Mouse (Mus musculus): Measurements from ENCODE around the gene Nacad. TPM values are rescaled to one million over a fixed set of nuclear protein-coding genes. Genes with fewer than 3 reads are reported as not detected.
A peak's percentile ranks its signal among the peaks of the same experiment; 100 is the strongest.

The Nacad gene
- polyA plus RNA-seq, 1 experiment = 54.1 TPM

DNA sequence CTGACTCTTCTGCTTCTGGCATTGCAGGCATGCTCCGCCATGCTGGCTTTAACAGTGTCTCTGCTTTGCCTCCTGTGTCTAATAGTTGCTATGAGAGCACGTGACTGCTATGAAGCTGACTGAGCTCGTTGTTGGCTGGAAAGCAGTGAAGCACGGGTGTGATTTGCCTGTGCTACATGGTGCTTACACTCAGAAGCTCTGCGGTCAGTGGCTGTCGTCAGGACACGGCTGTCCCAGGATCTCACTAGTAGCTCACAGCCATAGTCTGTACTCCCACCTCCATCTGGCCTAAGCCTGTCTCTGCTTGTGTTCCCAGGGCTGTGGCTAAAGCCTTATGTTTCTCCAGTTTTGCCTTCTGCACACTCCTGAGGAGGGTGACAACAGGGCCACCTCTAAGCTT, 17.6 kb downstream of the Nacad start:
- Histone ChIP-seq H3K4me3 (ENCODE audit: insufficient read depth, low read length) (no peak overlapping the region), H3K4me1 (ENCODE audit: control insufficient read depth, insufficient read depth, low read length) (no peaks in the 10 kb centered on the region), H3K27ac (ENCODE audit: insufficient read depth, low read length) (no peak overlapping the region)
- TF ChIP-seq POLR2A (IDR thresholded peaks at IDR 0.05; ENCODE audit: extremely low read depth, insufficient read depth, low read length) = no peak
- TF ChIP-seq CTCF (IDR thresholded peaks at IDR 0.05; ENCODE audit: extremely low read depth, insufficient read depth, low read length) = no peak

GRCm38 (mm10) chr11:6587249-6587940, 18.5 kb downstream of the Nacad start:
- TF ChIP-seq POLR2A (IDR thresholded peaks at IDR 0.05; ENCODE audit: extremely low read depth, insufficient read depth, low read length) (no peak), CTCF (IDR thresholded peaks at IDR 0.05; ENCODE audit: extremely low read depth, insufficient read depth, low read length) (no peak)
- Histone ChIP-seq H3K4me1 (ENCODE audit: control insufficient read depth, insufficient read depth, low read length) (no peaks in the 10 kb centered on the region), H3K27ac (ENCODE audit: insufficient read depth, low read length) (no peak overlapping the region), H3K4me3 (ENCODE audit: insufficient read depth, low read length) (no peak overlapping the region)

DNA sequence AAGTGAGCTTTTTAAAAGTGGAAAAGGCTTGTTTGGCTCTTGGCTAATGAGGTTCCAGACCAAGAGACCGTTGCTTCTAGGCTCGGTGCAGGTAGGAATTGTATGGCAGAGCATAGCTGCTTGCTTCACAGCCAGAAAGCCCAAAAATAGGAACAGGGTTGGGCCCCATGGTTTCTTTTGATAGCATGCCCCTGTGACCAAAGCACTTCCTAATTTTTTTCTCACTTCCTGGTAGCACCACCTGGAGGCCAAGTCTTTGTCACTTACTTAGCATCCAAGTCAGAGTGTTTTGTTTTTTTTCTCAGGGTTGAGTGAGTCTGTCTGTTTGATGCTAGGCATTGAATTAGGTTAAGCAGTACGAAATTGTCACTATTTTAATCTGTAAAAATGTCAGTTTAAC, 19.2 kb downstream of the Nacad start:
- TF ChIP-seq CTCF (IDR thresholded peaks at IDR 0.05; ENCODE audit: extremely low read depth, insufficient read depth, low read length) (0 out of 2 replicates have a peak, but pooled peaks have one; percentile 8), POLR2A (IDR thresholded peaks at IDR 0.05; ENCODE audit: extremely low read depth, insufficient read depth, low read length) (no peak)
- no peak overlapping the region for H3K27ac ChIP-seq (ENCODE audit: insufficient read depth, low read length)
- no peaks in the 10 kb centered on the region for H3K4me1 ChIP-seq (ENCODE audit: control insufficient read depth, insufficient read depth, low read length)
- no peak overlapping the region for H3K4me3 ChIP-seq (ENCODE audit: insufficient read depth, low read length)

DNA sequence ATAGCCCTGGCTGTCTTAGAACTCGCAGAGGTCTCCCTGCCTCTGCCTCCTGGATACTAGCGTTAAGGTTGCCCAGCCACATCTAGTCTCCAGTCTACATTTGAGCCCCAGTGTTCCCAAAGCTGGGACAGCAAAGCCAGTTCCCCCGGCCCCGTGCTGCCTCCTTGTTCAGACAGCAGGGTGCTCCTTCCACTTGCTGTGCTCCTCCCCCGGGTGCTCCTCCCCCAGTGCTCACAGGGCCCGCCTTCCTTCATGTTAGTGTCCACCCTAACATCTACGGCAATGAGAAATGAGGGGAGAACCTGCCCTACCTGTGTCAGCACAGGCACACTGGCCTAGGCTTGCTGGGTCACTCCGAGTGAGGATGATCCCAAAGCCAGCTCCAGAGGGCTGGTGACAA, 20.1 kb downstream of the Nacad start:
- no peak for TF ChIP-seq CTCF (IDR thresholded peaks at IDR 0.05; ENCODE audit: extremely low read depth, insufficient read depth, low read length)
- TF ChIP-seq POLR2A (IDR thresholded peaks at IDR 0.05; ENCODE audit: extremely low read depth, insufficient read depth, low read length) = no peak
- H3K4me1 ChIP-seq (ENCODE audit: control insufficient read depth, insufficient read depth, low read length) = no peaks in the 10 kb centered on the region
- no peak overlapping the region for H3K27ac ChIP-seq (ENCODE audit: insufficient read depth, low read length)
- no peak overlapping the region for H3K4me3 ChIP-seq (ENCODE audit: insufficient read depth, low read length)

DNA sequence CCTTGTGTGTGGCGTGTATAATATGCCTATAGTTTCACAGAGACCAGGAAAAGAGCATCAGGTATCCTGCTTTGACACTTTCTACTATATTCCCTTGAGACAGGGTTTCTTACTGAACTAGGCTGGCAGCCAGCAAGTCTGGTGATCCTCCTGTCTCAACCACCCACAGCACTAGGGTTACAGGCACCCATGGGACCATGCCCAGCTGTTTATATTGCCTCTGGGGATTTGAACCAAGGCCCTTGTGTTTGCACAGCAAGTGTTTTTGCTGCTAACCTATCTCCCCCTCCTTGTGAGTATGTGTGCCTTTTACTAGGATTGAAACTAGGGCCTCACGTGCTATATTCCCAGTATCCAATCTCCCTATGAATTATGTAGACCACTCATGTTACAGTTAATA, 24.3 kb downstream of the Nacad start:
- no peak for TF ChIP-seq POLR2A (IDR thresholded peaks at IDR 0.05; ENCODE audit: extremely low read depth, insufficient read depth, low read length)
- TF ChIP-seq CTCF (IDR thresholded peaks at IDR 0.05; ENCODE audit: extremely low read depth, insufficient read depth, low read length) = no peak
- no peak overlapping the region for H3K27ac ChIP-seq (ENCODE audit: insufficient read depth, low read length)
- H3K4me3 ChIP-seq (ENCODE audit: insufficient read depth, low read length) = no peak overlapping the region
- H3K4me1 ChIP-seq (ENCODE audit: control insufficient read depth, insufficient read depth, low read length) = no peaks in the 10 kb centered on the region

DNA sequence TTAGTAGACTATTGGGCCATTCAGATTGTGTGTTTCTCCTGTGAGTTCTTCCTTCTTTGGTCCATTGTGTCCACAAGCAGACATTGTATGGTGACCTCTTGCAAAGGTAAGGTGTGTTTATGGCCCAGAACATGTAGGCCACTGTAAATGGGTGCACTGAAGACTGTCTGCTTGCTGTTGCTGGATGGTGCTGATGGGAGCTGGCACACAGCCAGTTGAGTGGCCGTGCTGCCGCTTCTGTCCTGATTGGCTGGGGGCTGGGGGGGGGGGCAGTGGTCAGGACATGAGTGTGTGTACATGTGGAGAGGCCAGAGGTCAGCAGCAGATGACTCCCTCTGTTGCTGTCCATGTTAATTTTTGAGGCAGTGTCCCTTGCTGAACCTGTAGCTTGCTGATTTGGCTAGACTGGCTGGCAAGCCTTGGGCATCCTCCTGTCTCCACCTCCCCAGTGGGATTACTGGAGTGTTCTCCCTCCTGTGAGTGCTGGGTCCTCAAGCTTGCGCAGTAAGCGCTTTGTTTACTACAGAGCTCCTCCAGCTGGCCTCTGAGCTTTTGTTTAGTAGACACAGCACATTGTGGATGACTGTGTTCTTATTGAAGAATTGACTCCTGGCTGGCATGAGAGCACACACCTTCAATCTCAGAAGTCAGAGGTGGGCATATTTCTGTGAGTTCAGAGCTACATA, 25.6 kb downstream of the Nacad start:
- Histone ChIP-seq H3K27ac (ENCODE audit: insufficient read depth, low read length) (no peak overlapping the region), H3K4me1 (ENCODE audit: control insufficient read depth, insufficient read depth, low read length) (no peaks in the 10 kb centered on the region), H3K4me3 (ENCODE audit: insufficient read depth, low read length) (no peak overlapping the region)
- TF ChIP-seq POLR2A (IDR thresholded peaks at IDR 0.05; ENCODE audit: extremely low read depth, insufficient read depth, low read length) = no peak
- no peak for TF ChIP-seq CTCF (IDR thresholded peaks at IDR 0.05; ENCODE audit: extremely low read depth, insufficient read depth, low read length)

GRCm38 (mm10) chr11:6579361-6579760, 26.5 kb downstream of the Nacad start:
- no peak for TF ChIP-seq POLR2A (IDR thresholded peaks at IDR 0.05; ENCODE audit: extremely low read depth, insufficient read depth, low read length)
- Histone ChIP-seq H3K4me3 (ENCODE audit: insufficient read depth, low read length) (no peak overlapping the region), H3K4me1 (ENCODE audit: control insufficient read depth, insufficient read depth, low read length) (no peaks in the 10 kb centered on the region), H3K27ac (ENCODE audit: insufficient read depth, low read length) (no peak overlapping the region)

DNA sequence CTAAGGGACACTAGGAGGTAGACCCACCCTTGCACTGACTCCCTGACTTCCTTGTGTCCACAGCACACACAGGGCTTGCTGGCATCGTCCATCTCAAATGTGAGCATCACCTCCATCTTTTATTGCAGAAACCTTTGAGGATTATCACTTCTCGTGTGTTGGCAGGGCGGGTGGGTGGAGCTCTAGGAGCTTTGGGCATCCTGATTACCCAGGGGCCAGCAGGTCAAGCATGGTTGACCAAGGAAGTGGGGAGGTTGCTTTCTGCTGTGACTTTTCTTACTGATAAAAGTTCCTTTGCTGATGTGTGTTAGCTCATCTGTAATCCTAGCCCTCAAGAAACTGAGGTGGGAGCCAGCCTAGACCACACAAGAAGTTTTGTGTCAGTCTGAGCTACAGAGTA, 29.7 kb downstream of the Nacad start:
- no peak overlapping the region for H3K27ac ChIP-seq (ENCODE audit: insufficient read depth, low read length)
- H3K4me3 ChIP-seq (ENCODE audit: insufficient read depth, low read length) = no peak overlapping the region
- TF ChIP-seq CTCF (IDR thresholded peaks at IDR 0.05; ENCODE audit: extremely low read depth, insufficient read depth, low read length) (no peak), POLR2A (IDR thresholded peaks at IDR 0.05; ENCODE audit: extremely low read depth, insufficient read depth, low read length) (no peak)
- no peaks in the 10 kb centered on the region for H3K4me1 ChIP-seq (ENCODE audit: control insufficient read depth, insufficient read depth, low read length)

- Histone ChIP-seq H3K27ac (ENCODE audit: insufficient read depth, low read length) (no peak overlapping the region; the same call in 1 of the 2 replicates), H3K4me1 (ENCODE audit: control insufficient read depth, insufficient read depth, low read length) (peaks cover 6% of the 10 kb centered on the region), H3K4me3 (ENCODE audit: insufficient read depth, low read length) (no peak overlapping the region)
- TF ChIP-seq POLR2A (IDR thresholded peaks at IDR 0.05; ENCODE audit: extremely low read depth, insufficient read depth, low read length) (no peak), CTCF (IDR thresholded peaks at IDR 0.05; ENCODE audit: extremely low read depth, insufficient read depth, low read length) (no peak)
Measured at GRCm38 (mm10) chr11:6569410-6569777, 36.5 kb downstream of the Nacad start.
